Mouse (Mus musculus) kidney, postnatal 0 days (tissue): ENCODE measurements at regions not wholly inside any gene's neighbourhood (a gene's known extent, or its start where the extent isn't known, plus 50 kb on each side); places are given as distances from the start of the nearest gene placed in this dataset.

Experiments used
- ATAC-seq: fragments of 200-750 bp; cut with Nextera tagmentation; replicated peaks from 2 replicates; pipeline ENCODE4 v1.8.0; 2017; ENCODE audit warnings: low read depth, moderate number of reproducible peaks, moderate TSS enrichment, moderate library complexity; ENCODE audit not compliant: low FRiP score
- DNase-seq: peaks from one replicate; pipeline ENCODE4 v3.0.0-alpha.2; 2016; ENCODE audit warnings: low spot score
- H3K27ac ChIP-seq: fragments of 300-500 bp; sonication (generic); 2 replicates; pipeline ENCODE4 v1.5.1; 2014; ENCODE audit warnings: mild to moderate bottlenecking
- H3K27me3 ChIP-seq: fragments of 300-500 bp; sonication (generic); 2 replicates; pipeline ENCODE4 v1.6.1; 2014; ENCODE audit warnings: low read length, mixed read lengths; ENCODE audit not compliant: insufficient read depth
- H3K36me3 ChIP-seq: fragments of 300-500 bp; sonication (generic); 2 replicates; pipeline ENCODE4 v1.6.1; 2014; ENCODE audit warnings: low read length, mixed read lengths; ENCODE audit not compliant: insufficient read depth
- H3K4me1 ChIP-seq: fragments of 300-500 bp; sonication (generic); replicated peaks from 2 replicates; pipeline ENCODE4 v1.6.1; 2014; ENCODE audit warnings: antibody characterized with exemption, low read length, mixed read lengths; ENCODE audit not compliant: insufficient read depth
- H3K4me2 ChIP-seq: fragments of 300-500 bp; sonication (generic); 2 replicates; pipeline ENCODE4 v1.6.1; 2014; ENCODE audit warnings: mild to moderate bottlenecking, low read length, moderate library complexity, mixed read lengths
- H3K4me3 ChIP-seq: fragments of 300-500 bp; sonication (generic); replicated peaks from 2 replicates; pipeline ENCODE4 v1.5.1; 2014; ENCODE audit warnings: low read depth, low read length
- H3K9ac ChIP-seq: fragments of 300-500 bp; sonication (generic); 2 replicates; pipeline ENCODE4 v1.6.1; 2014; ENCODE audit warnings: low read depth, low read length
- H3K9me3 ChIP-seq: fragments of 300-500 bp; sonication (generic); replicated peaks from 2 replicates; pipeline ENCODE4 v1.6.1; 2016; ENCODE audit warnings: low read length, inconsistent platforms, mixed read lengths
- CTCF ChIP-seq: IDR thresholded peaks from 2 replicates; pipeline ENCODE4 v1.5.1; 2016; ENCODE audit warnings: antibody characterized with exemption, low read depth, mild to moderate bottlenecking, moderate library complexity
- WGBS: fragments of 180-500 bp; shearing (Covaris S2); extraction: QIAGEN DNeasy Blood & Tissue Kit; methylation state at CpG from one replicate; pipeline ENCODE4 v1.1.7; 2014; 5-methylcytosine and 5-hydroxymethylcytosine counted together

GRCm38 (mm10) chrX:12435656-12436055 is 151.9 kb upstream of the Atp6ap2 start:
- Histone ChIP-seq H3K36me3 (no peaks in the 10 kb centered on the region), H3K27me3 (no peaks in the 10 kb centered on the region), H3K27ac (no peak overlapping the region), H3K9ac (no peak overlapping the region), H3K4me3 (no peak overlapping the region), H3K4me1 (no peaks in the 10 kb centered on the region), H3K9me3 (no peaks in the 10 kb centered on the region), H3K4me2 (no peak overlapping the region)
- DNase-seq, result no peak
- TF ChIP-seq CTCF, result no peak
- WGBS, result 70% methylated on average over 8 of the region's 8 CpGs
- ATAC-seq, result no peak

- Histone ChIP-seq H3K27ac (no peak overlapping the region), H3K4me2 (no peak overlapping the region), H3K9me3 (no peaks in the 10 kb centered on the region), H3K4me3 (no peak overlapping the region), H3K36me3 (no peaks in the 10 kb centered on the region), H3K27me3 (no peaks in the 10 kb centered on the region), H3K4me1 (no peaks in the 10 kb centered on the region), H3K9ac (no peak overlapping the region)
- DNase-seq (no peak), ATAC-seq (no peak)
- no peak for TF ChIP-seq CTCF
- 44% methylated on average over 7 of the region's 7 CpGs for WGBS
These were observed 151.5 kb upstream of the Atp6ap2 start for GRCm38 (mm10) chrX:12436106-12436505.

GRCm38 (mm10) chrX:12439447-12439846 is 148.2 kb upstream of the Atp6ap2 start:
- WGBS, result 56% methylated on average over 12 of the region's 12 CpGs
- ATAC-seq, result no peak
- Histone ChIP-seq H3K9me3 (no peaks in the 10 kb centered on the region), H3K27me3 (no peaks in the 10 kb centered on the region), H3K4me1 (no peaks in the 10 kb centered on the region), H3K4me2 (no peak overlapping the region), H3K36me3 (no peaks in the 10 kb centered on the region), H3K9ac (no peak overlapping the region), H3K27ac (no peak overlapping the region), H3K4me3 (no peak overlapping the region)
- no peak for TF ChIP-seq CTCF
- no peak for DNase-seq

GRCm38 (mm10) chrX:12443794-12444193 is 143.8 kb upstream of the Atp6ap2 start:
- Histone ChIP-seq H3K4me3 (no peak overlapping the region), H3K27ac (no peak overlapping the region), H3K4me1 (no peaks in the 10 kb centered on the region), H3K36me3 (no peaks in the 10 kb centered on the region), H3K9me3 (no peaks in the 10 kb centered on the region), H3K9ac (no peak overlapping the region), H3K4me2 (no peak overlapping the region), H3K27me3 (no peaks in the 10 kb centered on the region)
- WGBS, result 67% methylated on average over 5 of the region's 5 CpGs
- DNase-seq, result no peak
- TF ChIP-seq CTCF, result no peak
- ATAC-seq, result no peak

- no peak overlapping the region for H3K27ac ChIP-seq
- H3K36me3 ChIP-seq, result no peaks in the 10 kb centered on the region
- H3K4me1 ChIP-seq, result no peaks in the 10 kb centered on the region
- WGBS, result 80% methylated on average over 2 of the region's 2 CpGs
- no peaks in the 10 kb centered on the region for H3K9me3 ChIP-seq
- no peak overlapping the region for H3K9ac ChIP-seq
- DNase-seq (no peak), ATAC-seq (no peak)
- H3K4me3 ChIP-seq, result no peak overlapping the region
- no peak overlapping the region for H3K4me2 ChIP-seq
- no peaks in the 10 kb centered on the region for H3K27me3 ChIP-seq
- no peak for TF ChIP-seq CTCF
These were observed 142.5 kb upstream of the Atp6ap2 start for GRCm38 (mm10) chrX:12445093-12445492.

GRCm38 (mm10) chrX:12447962-12448361 is 139.6 kb upstream of the Atp6ap2 start:
- Histone ChIP-seq H3K4me2 (no peak overlapping the region), H3K27ac (no peak overlapping the region), H3K27me3 (no peaks in the 10 kb centered on the region), H3K4me1 (no peaks in the 10 kb centered on the region), H3K36me3 (no peaks in the 10 kb centered on the region), H3K9ac (no peak overlapping the region), H3K9me3 (no peaks in the 10 kb centered on the region), H3K4me3 (no peak overlapping the region)
- no peak for TF ChIP-seq CTCF
- DNase-seq (no peak), ATAC-seq (no peak)

GRCm38 (mm10) chrX:12449688-12450087 is 137.9 kb upstream of the Atp6ap2 start:
- DNase-seq (no peak), ATAC-seq (no peak)

More at GRCm38 (mm10) chrX:12449688-12450087, 137.9 kb upstream of the Atp6ap2 start:
- Histone ChIP-seq H3K36me3 (no peaks in the 10 kb centered on the region), H3K4me2 (no peak overlapping the region), H3K9me3 (no peaks in the 10 kb centered on the region), H3K27ac (no peak overlapping the region), H3K4me3 (no peak overlapping the region), H3K4me1 (no peaks in the 10 kb centered on the region), H3K27me3 (no peaks in the 10 kb centered on the region), H3K9ac (no peak overlapping the region)
- WGBS, result 62% methylated on average over 3 of the region's 3 CpGs
- no peak for TF ChIP-seq CTCF
